Mouse (Mus musculus): ENCODE data around the gene Mios. TPM values are rescaled to one million over a fixed set of nuclear protein-coding genes. Genes with fewer than 3 reads are reported as not detected.

The Mios gene
- 13.3 and 14.5 TPM in 2 replicates for polyA plus RNA-seq (2012; rRNA removed)

DNA sequence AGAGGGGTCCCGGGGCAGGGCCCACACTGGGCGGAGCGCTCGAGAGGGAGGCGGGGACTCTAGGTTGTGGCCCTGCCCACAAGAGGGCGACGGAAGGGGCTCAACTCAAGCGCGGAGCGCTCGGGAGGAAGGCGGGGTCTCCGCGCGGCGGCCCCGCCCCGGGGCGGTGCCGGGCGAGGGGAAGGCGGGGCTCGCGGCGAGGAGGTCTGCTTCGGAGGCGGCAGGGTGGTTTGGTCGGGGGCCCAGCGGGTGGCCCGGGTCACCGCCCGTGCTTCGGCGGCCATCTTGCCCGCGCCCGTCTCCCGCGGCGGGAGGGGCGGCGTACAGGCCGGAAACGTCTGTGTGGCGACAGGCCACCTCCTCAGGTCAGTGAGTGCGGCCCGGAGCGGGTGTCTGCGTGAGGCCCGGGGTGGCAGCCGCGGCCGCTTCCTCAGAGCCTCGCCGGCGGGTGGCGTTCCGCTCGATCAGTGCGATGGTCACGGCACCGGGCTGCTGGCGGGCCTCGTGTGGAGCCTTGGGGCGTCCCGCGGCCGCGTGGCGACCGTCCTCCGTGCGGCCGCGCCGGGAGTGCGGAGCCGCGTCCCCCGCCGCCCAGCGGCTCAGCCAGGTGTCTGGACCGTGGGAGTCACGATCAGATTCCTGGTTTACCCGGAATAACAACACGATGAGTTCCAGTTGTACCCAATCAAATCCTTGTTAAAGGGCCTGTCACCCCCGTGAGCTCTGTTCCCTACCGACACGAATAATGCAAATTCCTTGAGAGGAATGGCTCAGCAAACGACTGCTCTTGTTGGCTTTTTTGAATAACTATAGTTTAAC lies at the start of gene Mios:
Gene Mios (plus strand): TSS at position 176 of the 819 bp plus-strand sequence.

GRCm38 (mm10) chr6:8192517-8192916 lies 16.5 kb upstream of the Mios start, which contains the start of gene Col28a1:
Col28a1 (minus strand) TSS chr6:8192617.

GRCm38 (mm10) chr6:8259004-8259666 lies 50.1 kb downstream of the Mios start, which contains the start of the genes Rpa3, Umad1 and Gm45062:
Rpa3 (minus strand) TSS chr6:8259173.
Umad1 (plus strand) TSS chr6:8259288.
Gm45062 (plus strand) TSS chr6:8259450.

Other genes starting within 250 kb of the Mios start
- 0.63 and 1.5 TPM in 2 replicates for gene Col28a1, start 16.6 kb upstream of the Mios start, polyA plus RNA-seq (2012; rRNA removed)
- gene Rpa3, start 50.0 kb downstream of the Mios start, polyA plus RNA-seq (2012; rRNA removed): 55.9 and 69.6 TPM in 2 replicates
- gene Umad1, start 50.1 kb downstream of the Mios start, polyA plus RNA-seq (2012; rRNA removed): 23.0 and 23.7 TPM in 2 replicates
- gene Gm45062, start 50.2 kb downstream of the Mios start, polyA plus RNA-seq (2012; rRNA removed): 16.4 and 22.1 TPM in 2 replicates

Data from central nervous system, embryonic 14 days (tissue).